Mouse (Mus musculus) ES-Bruce4 (cell line): Measurements from ENCODE around the gene Lgals2.

Source experiments
- CTCF ChIP-seq: IDR thresholded peaks from one replicate; pipeline ENCODE4 v1.8.1; 2011; ENCODE audit warnings: low read depth, low read length
- EP300 ChIP-seq: IDR thresholded peaks from 2 replicates; pipeline ENCODE4 v1.6.1; 2011; ENCODE audit warnings: low read depth, low read length; ENCODE audit not compliant: insufficient read depth
- POLR2A ChIP-seq: IDR thresholded peaks from one replicate; pipeline ENCODE4 v1.8.1; 2011; ENCODE audit warnings: low read length; ENCODE audit not compliant: insufficient read depth

DNA sequence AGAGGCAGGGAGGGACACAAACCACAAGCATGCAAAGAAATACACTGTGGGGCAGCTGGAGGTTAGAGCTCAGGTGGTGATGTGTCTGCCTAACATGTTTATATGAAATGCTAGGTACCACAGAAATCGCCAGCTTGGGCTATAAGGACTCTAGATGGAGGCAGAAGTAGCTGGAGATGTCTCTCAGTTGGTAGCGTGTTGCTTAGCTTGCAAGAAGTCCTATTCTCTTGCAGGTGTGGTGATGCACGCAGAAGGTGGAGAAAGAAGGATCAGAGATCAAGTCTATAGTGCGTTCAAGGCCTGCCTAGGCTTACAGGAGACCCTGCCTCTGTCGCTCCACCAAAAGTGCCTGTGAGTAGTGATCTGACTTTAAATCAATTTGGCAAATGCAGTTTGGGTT is 20.2 kb upstream of the Lgals2 start:
- TF ChIP-seq CTCF (no peak), EP300 (no peak), POLR2A (no peak)
